Mouse (Mus musculus) left cerebral cortex, postnatal 36 days (tissue): ENCODE data around the gene Smyd3. TPM values are rescaled to one million over a fixed set of nuclear protein-coding genes. Genes with fewer than 3 reads are reported as not detected.

Experiments
- DNase-seq, 2 experiments: peaks; one replicate each; pipeline ENCODE4 v3.0.0; 2021 to 2022; ENCODE audit warnings: low spot score in 2 of 2, mixed read lengths in 1 of 2
- intact Hi-C: fragments of 180-260 bp; cut with DNase I; formaldehyde crosslinking; loops from one replicate; pipeline ENCODE4 v1.15.1; 2025
- total RNA-seq, 2 experiments: library from RNA; stranded (reverse); gene quantifications; 2 replicates each; pipeline ENCODE4 v1.2.3; 2021

Gene Smyd3
- total RNA-seq, 2 experiments from 2014 or later = 22.7 to 28.3 TPM

GRCm38 (mm10) chr1:179539887-179540286 lies 22.0 kb upstream of the Smyd3 start:
- DNase-seq = no peak
- intact Hi-C loops = loop anchor here (10.0 kb wide), 1 partner anchor 225 kb away; no protein-coding TSS in a partner anchor

- intact Hi-C loops = loop anchor here (10.0 kb wide), 1 partner anchor 226 kb away; no protein-coding TSS in a partner anchor
- DNase-seq = no peak
Measured at GRCm38 (mm10) chr1:179539054-179539453, 21.2 kb upstream of the Smyd3 start.

- no peak for DNase-seq
- intact Hi-C loops = no loop called here
Measured at GRCm38 (mm10) chr1:179519901-179520300, 2.1 kb upstream of the Smyd3 start.

GRCm38 (mm10) chr1:179516941-179517712 lies 714 bp downstream of the Smyd3 start:
- DNase-seq = peak in 1 of 2 experiments; percentile 11
- intact Hi-C loops = no loop called here

- intact Hi-C loops = no loop called here
- DNase-seq = peak; percentile 14 to 27
Measured at GRCm38 (mm10) chr1:179511895-179512294, 5.9 kb downstream of the Smyd3 start.

DNA sequence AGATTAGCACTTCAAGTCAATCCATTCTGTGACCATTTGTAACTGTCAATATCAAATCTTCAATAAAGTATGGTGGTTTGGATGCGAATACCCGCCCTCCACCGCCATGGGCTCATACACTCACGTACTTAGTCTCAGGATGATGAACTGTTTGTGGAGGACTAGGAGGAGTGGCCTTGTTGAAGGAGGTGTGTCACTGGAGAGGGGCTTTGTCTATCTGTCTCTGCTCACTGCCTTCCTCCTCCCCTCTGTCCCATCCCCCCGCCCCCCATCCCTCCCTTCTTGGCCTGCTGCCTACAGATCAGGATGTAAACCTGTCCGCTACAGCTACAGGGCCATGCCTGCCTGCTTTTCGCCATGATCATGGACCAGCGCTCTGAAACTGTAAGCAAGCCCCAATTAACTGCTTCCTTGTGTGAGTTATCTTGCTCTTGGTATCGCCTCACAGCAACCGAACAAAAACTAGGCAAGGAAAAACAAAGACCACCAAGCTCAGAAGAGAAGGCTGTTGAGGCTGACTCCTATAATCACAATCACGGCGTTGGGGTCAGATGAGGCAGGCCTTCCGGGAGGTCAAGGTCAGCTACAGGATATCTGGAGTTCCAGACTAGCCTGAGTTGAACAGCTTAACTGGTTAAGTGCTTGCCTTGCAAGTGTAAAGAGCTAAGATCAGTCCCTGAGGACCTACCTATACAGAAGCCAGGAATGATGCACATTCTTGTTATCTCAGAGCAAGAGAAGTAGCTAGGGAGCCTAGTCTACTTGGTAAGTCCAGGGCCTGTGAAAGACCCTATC lies 7.1 kb downstream of the Smyd3 start:
- intact Hi-C loops = no loop called here
- DNase-seq = no peak

GRCm38 (mm10) chr1:179506530-179507315 lies 11.1 kb downstream of the Smyd3 start:
- intact Hi-C loops = loop anchor here (5.0 kb wide), 1 partner anchor 116 kb away; no protein-coding TSS in a partner anchor
- DNase-seq = no peak

- no peak for DNase-seq
- intact Hi-C loops = no loop called here
Measured at GRCm38 (mm10) chr1:179502565-179502964, 15.3 kb downstream of the Smyd3 start.

DNA sequence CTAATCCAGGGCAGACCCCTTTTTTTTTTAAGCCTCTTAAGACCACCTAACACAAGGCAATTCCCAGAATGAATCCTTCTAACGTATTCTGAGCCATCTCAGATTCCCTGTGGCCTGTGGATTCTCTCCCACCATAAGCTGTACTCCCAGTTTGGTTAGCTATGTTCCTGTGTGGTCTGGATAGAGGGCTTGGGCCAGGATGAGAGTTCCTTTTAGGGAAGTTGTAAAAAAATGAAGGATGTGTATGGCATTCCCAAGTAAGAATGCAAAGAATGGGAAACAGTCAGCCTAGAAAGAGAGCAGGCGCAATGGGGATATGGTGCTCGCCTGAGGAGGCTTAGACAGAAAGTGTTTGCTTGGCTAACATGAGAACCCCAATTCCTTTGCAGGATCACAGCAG lies 18.6 kb downstream of the Smyd3 start:
- no peak for DNase-seq
- intact Hi-C loops = no loop called here

DNA sequence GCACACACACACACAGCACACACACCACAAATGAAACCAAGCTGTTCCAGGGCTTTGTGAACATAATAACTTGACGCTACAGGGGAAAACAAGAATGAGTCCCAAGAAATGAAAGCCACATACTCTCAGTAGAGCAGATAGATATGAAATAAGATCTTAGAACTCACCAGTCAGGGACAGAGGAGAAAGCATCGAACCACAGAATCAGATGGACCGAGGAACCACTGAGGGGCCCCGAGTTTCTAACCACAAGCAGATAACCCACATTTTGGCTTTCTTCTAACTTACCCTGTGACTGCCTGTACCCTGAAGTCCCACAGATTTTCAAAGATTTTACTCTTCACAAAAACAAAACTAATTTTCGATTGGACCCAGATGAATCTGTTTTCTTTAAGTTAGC lies 24.9 kb downstream of the Smyd3 start:
- intact Hi-C loops = no loop called here
- no peak for DNase-seq

- intact Hi-C loops = no loop called here
- DNase-seq = no peak
Measured at GRCm38 (mm10) chr1:179488520-179488919, 29.3 kb downstream of the Smyd3 start.

DNA sequence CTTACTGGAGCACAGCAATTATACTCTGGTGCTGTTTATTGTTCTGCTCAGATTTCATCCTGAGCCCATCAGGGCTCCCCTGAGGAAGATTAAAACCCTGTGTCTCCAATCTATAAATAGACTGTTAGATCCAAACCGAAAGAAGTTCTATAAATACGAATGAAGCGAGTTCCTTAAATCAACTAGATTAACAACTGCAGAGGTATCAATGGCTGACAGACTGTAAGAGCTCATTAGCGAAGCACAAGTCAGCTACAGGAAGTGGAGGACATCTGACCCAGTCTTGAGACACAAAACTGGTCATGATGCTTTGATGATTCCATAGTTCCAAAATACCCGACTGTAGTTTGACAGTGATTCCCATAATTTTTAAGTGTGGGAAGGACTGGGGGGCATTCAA lies 29.9 kb downstream of the Smyd3 start:
- intact Hi-C loops = no loop called here
- DNase-seq = no peak

DNA sequence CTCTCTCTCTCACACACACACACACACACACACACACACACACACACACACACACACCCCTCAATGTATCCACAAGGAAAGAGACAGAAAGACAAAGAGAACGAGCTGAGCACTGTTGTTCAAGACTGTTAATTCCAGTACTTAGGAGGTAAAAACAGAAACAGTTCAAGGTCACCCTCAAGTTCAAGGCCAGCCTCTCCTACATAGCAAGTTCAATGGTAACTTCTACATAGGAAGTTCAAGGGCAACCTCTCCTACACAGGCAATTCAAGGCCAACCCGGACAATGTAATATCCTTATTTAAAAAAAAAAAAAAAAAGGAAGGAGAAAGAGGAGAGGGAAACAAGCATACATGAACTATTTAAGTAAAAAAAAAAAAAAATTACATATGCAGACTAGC lies 30.6 kb downstream of the Smyd3 start:
- intact Hi-C loops = no loop called here
- DNase-seq = no peak

- intact Hi-C loops = no loop called here
- no peak for DNase-seq
Measured at GRCm38 (mm10) chr1:179485784-179486540, 31.9 kb downstream of the Smyd3 start.

DNA sequence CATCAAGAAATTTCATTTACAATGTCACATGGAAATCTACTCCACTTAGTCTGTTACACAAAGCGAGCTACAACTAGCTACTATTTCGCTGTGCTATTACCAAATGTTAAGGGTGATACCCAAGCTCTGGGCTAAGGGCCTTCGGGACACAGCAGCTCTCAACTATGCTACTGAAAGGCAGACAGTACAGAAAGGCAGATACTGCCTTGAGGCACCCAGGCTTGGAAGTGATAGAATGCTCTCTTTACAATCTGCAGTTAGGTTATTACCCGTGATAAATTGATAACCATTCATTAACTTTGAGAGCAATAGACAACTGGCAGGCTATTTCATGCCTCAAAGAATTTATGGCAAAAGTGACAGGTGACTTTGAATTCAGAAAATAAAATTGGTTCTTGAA lies 37.0 kb downstream of the Smyd3 start:
- DNase-seq = no peak
- intact Hi-C loops = no loop called here

- intact Hi-C loops = loop anchor here (2.0 to 5.0 kb wide), 4 partner anchors 245 to 1010 kb away; no protein-coding TSS in a partner anchor
- peak in 1 of 2 experiments; percentile 37 for DNase-seq
Measured at GRCm38 (mm10) chr1:179477157-179477902, 40.5 kb downstream of the Smyd3 start.

DNA sequence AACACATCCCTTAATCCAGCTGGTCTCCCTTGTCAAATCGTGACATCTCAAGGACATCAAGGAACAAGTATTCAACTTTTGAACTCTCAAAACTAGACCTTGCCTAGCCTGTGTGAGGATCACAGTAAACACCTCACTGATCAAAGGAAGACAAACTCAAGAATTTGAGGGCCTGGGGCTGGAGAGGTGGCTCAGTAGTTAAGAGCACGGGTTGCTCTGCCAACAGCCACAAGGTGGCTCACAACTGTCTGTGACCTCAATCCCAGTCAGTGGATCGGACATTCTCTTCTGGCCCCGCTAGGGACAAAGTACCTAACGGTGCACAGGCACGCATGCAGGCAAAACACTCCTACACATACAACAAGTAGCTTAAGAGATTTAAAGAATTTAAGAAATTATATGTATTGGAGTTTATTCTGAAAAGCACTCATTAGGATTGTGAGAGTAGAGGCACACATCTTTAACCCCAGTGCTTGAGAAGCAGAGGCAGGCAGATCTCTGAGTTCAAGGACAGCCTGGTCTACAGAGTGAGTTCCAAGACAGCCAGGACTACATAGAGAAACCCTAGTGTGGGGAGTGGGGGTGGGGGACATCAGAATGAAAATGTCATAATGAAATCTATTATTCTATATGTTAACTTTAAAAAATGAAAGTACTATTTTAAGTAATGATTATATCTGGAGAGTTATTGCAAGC lies 41.2 kb downstream of the Smyd3 start:
- intact Hi-C loops = loop anchor here (2.0 to 5.0 kb wide), 4 partner anchors 244 to 1009 kb away; no protein-coding TSS in a partner anchor
- DNase-seq = no peak

GRCm38 (mm10) chr1:179474776-179475175 lies 43.1 kb downstream of the Smyd3 start:
- intact Hi-C loops = loop anchor here (5.0 kb wide), 3 partner anchors 242 to 1007 kb away; no protein-coding TSS in a partner anchor
- DNase-seq = no peak
